ENCODE assay signal across 8 mouse cellular contexts in genomic region chr2:154437191-154437527, GRCm38 (mm10). TPM values are rescaled to one million over a fixed set of nuclear protein-coding genes. Genes with fewer than 3 reads are reported as not detected.
DNase-seq lines count a peak whose midpoint lies in the region; ATAC-seq and TF ChIP-seq lines count a peak whose summit lies in the region.

No protein-coding gene starts in this region.

- H3K9me3 ChIP-seq in embryonic facial prominence, embryonic 11.5 days (replicated peaks; ENCODE audit: control insufficient read depth, low read length) = no peaks in the 10 kb centered on the region
- no peaks in the 10 kb centered on the region for H3K9me3 ChIP-seq in hindbrain, postnatal 0 days (ENCODE audit: low read length)
- no peaks in the 10 kb centered on the region for H3K9me3 ChIP-seq in midbrain, postnatal 0 days (ENCODE audit: low read length)

- ATAC-seq in embryonic facial prominence, embryonic 11.5 days (replicated peaks; ENCODE audit: insufficient number of reproducible peaks, low FRiP score, low TSS enrichment, low read depth) = no peak
- ATAC-seq in hindbrain, postnatal 0 days = no peak
- ATAC-seq in midbrain, postnatal 0 days (ENCODE audit: low FRiP score) = no peak

- intact Hi-C loops in left cerebral cortex, adult 2 months (cut with DNase I) = no loop called here
- intact Hi-C loops in left cerebral cortex, postnatal 25 days (cut with DNase I) = loop anchor here (2.0 to 5.0 kb wide), 2 partner anchors 18 to 100 kb away; no protein-coding TSS in a partner anchor

- no peak for TF ChIP-seq CTCF in left cerebral cortex, adult 2 months (IDR thresholded peaks at IDR 0.05)
- no peak for TF ChIP-seq CTCF in hindbrain, postnatal 0 days (IDR thresholded peaks at IDR 0.05; ENCODE audit: low read depth)
- TF ChIP-seq CTCF in midbrain, postnatal 0 days (IDR thresholded peaks at IDR 0.05) = no peak

- no peaks in the 10 kb centered on the region for H3K4me1 ChIP-seq in embryonic facial prominence, embryonic 11.5 days (ENCODE audit: control insufficient read depth, insufficient read depth, low read length)
- peaks cover 10% of the 10 kb centered on the region for H3K4me1 ChIP-seq in hindbrain, postnatal 0 days (ENCODE audit: insufficient read depth, low read length)
- peaks cover 4% of the 10 kb centered on the region; the same call in 1 of the 2 replicates for H3K4me1 ChIP-seq in midbrain, postnatal 0 days (ENCODE audit: insufficient read depth, low read length)

- H3K36me3 ChIP-seq in embryonic facial prominence, embryonic 11.5 days (replicated peaks; ENCODE audit: control insufficient read depth, insufficient read depth, low read depth, low read length) = no peaks in the 10 kb centered on the region
- no peaks in the 10 kb centered on the region for H3K36me3 ChIP-seq in hindbrain, postnatal 0 days (ENCODE audit: insufficient read depth, low read length)
- H3K36me3 ChIP-seq in midbrain, postnatal 0 days (ENCODE audit: insufficient read depth, low read length) = no peaks in the 10 kb centered on the region

- H3K27ac ChIP-seq in left cerebral cortex, adult 2 months = peak overlapping the region; percentile 94
- peak overlapping the region; percentile 92; the same call in 1 of the 2 replicates for H3K27ac ChIP-seq in embryonic facial prominence, embryonic 11.5 days (replicated peaks; ENCODE audit: low read depth, low read length)
- H3K27ac ChIP-seq in hindbrain, postnatal 0 days = peak overlapping the region; percentile 95; the same call in 1 of the 2 replicates
- 0 out of 2 replicates have a peak overlapping the region, but pooled peaks have one; percentile 87 for H3K27ac ChIP-seq in midbrain, postnatal 0 days (ENCODE audit: low read depth, low read length)

- H3K4me3 ChIP-seq in left cerebral cortex, adult 2 months = peak overlapping the region; percentile 99
- H3K4me3 ChIP-seq in embryonic facial prominence, embryonic 11.5 days (ENCODE audit: low read depth, low read length) = peak overlapping the region; percentile 95
- H3K4me3 ChIP-seq in hindbrain, postnatal 0 days (ENCODE audit: low read length) = peak overlapping the region; percentile 97
- H3K4me3 ChIP-seq in midbrain, postnatal 0 days (ENCODE audit: low read depth, low read length) = peak overlapping the region; percentile 89

- H3K27me3 ChIP-seq in embryonic facial prominence, embryonic 11.5 days (ENCODE audit: control insufficient read depth, insufficient read depth, low read length) = no peaks in the 10 kb centered on the region
- H3K27me3 ChIP-seq in hindbrain, postnatal 0 days (ENCODE audit: insufficient read depth, low read length) = no peaks in the 10 kb centered on the region
- no peaks in the 10 kb centered on the region for H3K27me3 ChIP-seq in midbrain, postnatal 0 days (ENCODE audit: insufficient read depth, low read length)

- WGBS in embryonic facial prominence, embryonic 11.5 days = 21% methylated on average over 7 of the region's 7 CpGs
- 12% methylated on average over 7 of the region's 7 CpGs for WGBS in hindbrain, postnatal 0 days
- WGBS in midbrain, postnatal 0 days = 16% methylated on average over 7 of the region's 7 CpGs

- DNase-seq in left cerebral cortex, adult 2 months (ENCODE audit: extremely low spot score in 1 of 2, low spot score in 2 of 2) = no peak
- DNase-seq in left cerebral cortex, postnatal 25 days (ENCODE audit: low spot score in 2 of 2) = no peak
- DNase-seq in embryonic facial prominence, embryonic 11.5 days (ENCODE audit: low spot score) = no peak
- DNase-seq in hindbrain, postnatal 0 days (ENCODE audit: low spot score) = no peak
- no peak for DNase-seq in midbrain, postnatal 0 days (ENCODE audit: low spot score)
- no peak for DNase-seq in adipocyte (ENCODE audit: low spot score)
- no peak for DNase-seq in urinary bladder, adult 18-20 months (ENCODE audit: low spot score in 2 of 2)
- DNase-seq in urinary bladder, postnatal 14 days (ENCODE audit: low spot score) = no peak

- peak overlapping the region; percentile 98 for H3K9ac ChIP-seq in embryonic facial prominence, embryonic 11.5 days (replicated peaks; ENCODE audit: low read length)
- peak overlapping the region; percentile 94 for H3K9ac ChIP-seq in hindbrain, postnatal 0 days (replicated peaks; ENCODE audit: low read length)
- H3K9ac ChIP-seq in midbrain, postnatal 0 days (replicated peaks; ENCODE audit: low read length, poor library complexity, severe bottlenecking) = peak overlapping the region; percentile 93

- peak overlapping the region; percentile 62 for H3K4me2 ChIP-seq in embryonic facial prominence, embryonic 11.5 days (ENCODE audit: low read depth, low read length)
- H3K4me2 ChIP-seq in hindbrain, postnatal 0 days (ENCODE audit: low read depth, low read length) = peak overlapping the region; percentile 56
- H3K4me2 ChIP-seq in midbrain, postnatal 0 days (ENCODE audit: low read depth, low read length, poor library complexity, severe bottlenecking) = peak overlapping the region; percentile 61

RNA-seq across cellular contexts. Expression of gene Cbfa2t2, which starts 0.9 kb away (rescaled TPM):
- 10 to 100 TPM; 54.3 to 57.4 TPM for total RNA-seq in left cerebral cortex, adult 2 months (2021)
- total RNA-seq in left cerebral cortex, postnatal 25 days (2021) = 10 to 100 TPM; 54.6 to 57.5 TPM
- 47.4 and 51.9 TPM in 2 replicates for polyA plus RNA-seq in embryonic facial prominence, embryonic 11.5 days (2014; fragmentation: Nextera tagmentation; extraction: Ambion mirVana)
- 48.3 and 51.7 TPM in 2 replicates for total RNA-seq in hindbrain, postnatal 0 days (2014; rRNA removed)
- polyA plus RNA-seq in hindbrain, postnatal 0 days (2015; fragmentation: Nextera tagmentation; extraction: Ambion mirVana) = 31.6 and 33.4 TPM in 2 replicates
- total RNA-seq in midbrain, postnatal 0 days (2014; rRNA removed) = 53.2 and 57.8 TPM in 2 replicates
- polyA plus RNA-seq in midbrain, postnatal 0 days (2015; fragmentation: Nextera tagmentation; extraction: Ambion mirVana) = 30.0 and 31.3 TPM in 2 replicates

RNA-seq across cellular contexts. Expression of gene Snta1, which starts 29.3 kb away (rescaled TPM):
- 10 to 100 TPM; 33.9 to 34.1 TPM for total RNA-seq in left cerebral cortex, adult 2 months (2021)
- total RNA-seq in left cerebral cortex, postnatal 25 days (2021) = 10 to 100 TPM; 30.7 to 35.7 TPM
- 2.1 TPM in 2 replicates for polyA plus RNA-seq in embryonic facial prominence, embryonic 11.5 days (2014; fragmentation: Nextera tagmentation; extraction: Ambion mirVana)
- 40.4 and 41.1 TPM in 2 replicates for total RNA-seq in hindbrain, postnatal 0 days (2014; rRNA removed)
- polyA plus RNA-seq in hindbrain, postnatal 0 days (2015; fragmentation: Nextera tagmentation; extraction: Ambion mirVana) = 20.0 and 20.1 TPM in 2 replicates
- 28.0 and 32.0 TPM in 2 replicates for total RNA-seq in midbrain, postnatal 0 days (2014; rRNA removed)
- polyA plus RNA-seq in midbrain, postnatal 0 days (2015; fragmentation: Nextera tagmentation; extraction: Ambion mirVana) = 15.4 and 15.8 TPM in 2 replicates
